Mouse (Mus musculus) limb, embryonic 14.5 days (tissue): ENCODE measurements around the gene Gemin4. TPM values are rescaled to one million over a fixed set of nuclear protein-coding genes. Genes with fewer than 3 reads are reported as not detected.

ENCODE experiments used
- ATAC-seq: fragments of 200-750 bp; cut with Nextera tagmentation; 2 replicates; pipeline ENCODE4 v1.8.0; 2017; ENCODE audit warnings: low read depth, moderate number of reproducible peaks, moderate TSS enrichment; ENCODE audit not compliant: low FRiP score
- DNase-seq: peaks from one replicate; pipeline ENCODE4 v3.0.0-alpha.2; 2015; ENCODE audit warnings: low spot score
- H3K27ac ChIP-seq: fragments of 300-500 bp; sonication (generic); replicated peaks from 2 replicates; pipeline ENCODE4 v1.5.1; 2014; ENCODE audit warnings: low read depth, mild to moderate bottlenecking, low read length, moderate library complexity, mixed read lengths
- H3K27me3 ChIP-seq: fragments of 300-500 bp; sonication (generic); 2 replicates; pipeline ENCODE4 v1.6.1; 2014; ENCODE audit warnings: low read length, mixed read lengths; ENCODE audit not compliant: control insufficient read depth, insufficient read depth
- H3K36me3 ChIP-seq: fragments of 300-500 bp; sonication (generic); 2 replicates; pipeline ENCODE4 v1.6.1; 2014; ENCODE audit warnings: mild to moderate bottlenecking, low read length, moderate library complexity, mixed read lengths; ENCODE audit not compliant: control insufficient read depth, insufficient read depth
- H3K4me1 ChIP-seq: fragments of 300-500 bp; sonication (generic); 2 replicates; pipeline ENCODE4 v1.6.1; 2014; ENCODE audit warnings: antibody characterized with exemption, low read length, mixed read lengths; ENCODE audit not compliant: control insufficient read depth, insufficient read depth
- H3K4me2 ChIP-seq: fragments of 300-500 bp; sonication (generic); replicated peaks from 2 replicates; pipeline ENCODE4 v1.6.1; 2014; ENCODE audit warnings: low read depth, mild to moderate bottlenecking, low read length, moderate library complexity; ENCODE audit not compliant: severe bottlenecking
- H3K4me3 ChIP-seq: fragments of 300-500 bp; sonication (generic); replicated peaks from 2 replicates; pipeline ENCODE4 v1.5.1; 2014; ENCODE audit warnings: low read length
- H3K9ac ChIP-seq: fragments of 300-500 bp; sonication (generic); 2 replicates; pipeline ENCODE4 v1.6.1; 2014; ENCODE audit warnings: mild to moderate bottlenecking, low read depth, low read length, moderate library complexity; ENCODE audit not compliant: severe bottlenecking
- H3K9me3 ChIP-seq: fragments of 300-500 bp; sonication (generic); 2 replicates; pipeline ENCODE4 v1.6.1; 2016; ENCODE audit warnings: low read length; ENCODE audit not compliant: control insufficient read depth
- POLR2A ChIP-seq: fragments of 200-500 bp; IDR thresholded peaks from 2 replicates; pipeline ENCODE4 v1.8.0; 2012; ENCODE audit warnings: inconsistent platforms, mild to moderate bottlenecking, moderate library complexity, borderline replicate concordance; ENCODE audit not compliant: insufficient read depth, insufficient read length; ENCODE audit errors: extremely low read depth
- WGBS: fragments of 180-500 bp; shearing (Covaris S2); extraction: QIAGEN DNeasy Blood & Tissue Kit; methylation state at CpG from one replicate; pipeline ENCODE4 v1.1.7; 2014; 5-methylcytosine and 5-hydroxymethylcytosine counted together
- polyA plus RNA-seq, 2 experiments: library from polyadenylated mRNA; depleted of rRNA in 1 of 2; stranded (reverse) in 1 of 2; unstranded in 1 of 2; fragments of >200 nt; fragmentation: Nextera tagmentation in 1 of 2; extraction: Ambion mirVana in 1 of 2; gene quantifications; 2 replicates each; pipeline versions ENCODE4 v1.2.1 to v1.2.3; 2012 to 2014

Gene Gemin4
- polyA plus RNA-seq, 2 experiments, result 14.8 to 32.6 TPM

GRCm38 (mm10) chr11:76206793-76207192, 10.7 kb downstream of the Gemin4 start:
- Histone ChIP-seq H3K36me3 (peaks cover 62% of the 10 kb centered on the region), H3K9ac (no peak overlapping the region), H3K4me3 (no peak overlapping the region), H3K4me2 (no peak overlapping the region), H3K27ac (no peak overlapping the region), H3K27me3 (no peaks in the 10 kb centered on the region), H3K4me1 (peaks cover 6% of the 10 kb centered on the region; the same call in 1 of the 2 replicates), H3K9me3 (no peaks in the 10 kb centered on the region)
- TF ChIP-seq POLR2A, result no peak
- 92% methylated on average over 5 of the region's 5 CpGs for WGBS
- ATAC-seq, result no peak
- no peak for DNase-seq

DNA sequence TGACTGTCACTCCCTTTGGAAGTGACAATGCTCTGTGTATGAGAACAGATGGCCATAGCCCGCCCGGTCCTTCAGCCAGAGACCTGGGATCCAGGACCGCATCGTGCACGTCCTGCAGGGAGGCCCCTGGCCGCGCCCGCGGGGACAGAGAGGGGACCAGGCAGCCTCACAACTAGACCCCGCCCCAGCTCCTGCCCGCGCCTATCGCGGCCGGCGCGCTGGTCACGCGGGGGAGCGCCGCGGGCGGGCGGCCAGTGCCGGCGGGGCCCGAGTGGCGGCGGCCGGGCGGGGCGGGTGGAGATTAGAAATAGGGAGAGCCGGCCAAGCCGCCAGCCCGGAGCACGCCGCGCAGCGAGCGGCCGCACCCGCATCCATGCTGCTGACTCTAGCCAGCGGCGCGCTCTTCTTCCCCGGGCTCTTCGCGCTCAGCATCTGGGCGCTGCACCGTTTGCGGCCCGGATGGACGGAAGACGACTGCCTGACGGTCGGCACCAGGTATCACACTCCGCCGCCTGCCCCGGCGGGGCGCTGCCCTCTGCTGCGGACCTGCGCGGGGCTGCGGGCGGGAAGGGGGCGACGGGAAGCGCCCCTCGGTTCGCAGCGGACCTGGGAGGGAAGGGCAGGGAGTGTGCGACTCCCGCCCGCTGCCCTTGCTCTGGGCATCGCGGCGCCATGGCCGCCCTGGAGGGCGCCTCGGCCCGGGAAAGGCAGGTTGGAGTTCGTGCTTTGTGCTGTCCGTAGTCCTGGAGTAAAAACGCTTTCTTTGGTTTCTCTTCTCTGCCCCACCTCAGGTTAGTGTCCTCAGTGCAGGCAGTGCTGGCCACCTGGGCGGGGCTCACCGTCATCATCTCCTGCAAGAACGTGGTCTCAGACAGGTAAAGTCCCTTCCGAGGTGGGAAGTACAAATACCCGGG, 15.4 kb downstream of the Gemin4 start:
- H3K9me3 ChIP-seq, result no peaks in the 10 kb centered on the region
- peaks cover 8% of the 10 kb centered on the region; the same call in 1 of the 2 replicates for H3K4me1 ChIP-seq
- H3K36me3 ChIP-seq, result peaks cover 26% of the 10 kb centered on the region
- DNase-seq, result peak; percentile 83
- no peaks in the 10 kb centered on the region for H3K27me3 ChIP-seq
- ATAC-seq, result peak; percentile 96
- peak overlapping the region; percentile 59; the same call in 1 of the 2 replicates for H3K27ac ChIP-seq
- H3K4me3 ChIP-seq, result peak overlapping the region; percentile 94
- peak overlapping the region; percentile 81 for H3K4me2 ChIP-seq
- under 1% methylated on average over 46 of the region's 90 CpGs for WGBS
- TF ChIP-seq POLR2A, result peak; percentile 63; the same call in 1 of the 2 replicates
- H3K9ac ChIP-seq, result peak overlapping the region; percentile 78

GRCm38 (mm10) chr11:76196977-76197469, 20.4 kb downstream of the Gemin4 start:
- Histone ChIP-seq H3K27ac (no peak overlapping the region), H3K27me3 (no peaks in the 10 kb centered on the region)
- no peak for TF ChIP-seq POLR2A

GRCm38 (mm10) chr11:76196275-76196976, 21.0 kb downstream of the Gemin4 start:
- no peak for TF ChIP-seq POLR2A
- no peak overlapping the region for H3K4me3 ChIP-seq
- H3K9me3 ChIP-seq, result no peaks in the 10 kb centered on the region
- no peaks in the 10 kb centered on the region for H3K36me3 ChIP-seq
- H3K4me2 ChIP-seq, result no peak overlapping the region
- no peaks in the 10 kb centered on the region for H3K27me3 ChIP-seq
- no peak overlapping the region for H3K9ac ChIP-seq
- no peak for ATAC-seq
- 0 out of 2 replicates have a peak, but pooled peaks cover 3% of the 10 kb centered on the region for H3K4me1 ChIP-seq
- no peak overlapping the region for H3K27ac ChIP-seq
- no peak for DNase-seq
- 56% methylated on average over 8 of the region's 8 CpGs for WGBS

More at GRCm38 (mm10) chr11:76196977-76197469, 20.4 kb downstream of the Gemin4 start:
- WGBS, result 64% methylated on average over 8 of the region's 8 CpGs
- H3K9ac ChIP-seq, result no peak overlapping the region
- no peak overlapping the region for H3K4me2 ChIP-seq
- H3K4me1 ChIP-seq, result 0 out of 2 replicates have a peak, but pooled peaks cover 3% of the 10 kb centered on the region
- no peaks in the 10 kb centered on the region for H3K36me3 ChIP-seq
- no peak for DNase-seq
- no peak overlapping the region for H3K4me3 ChIP-seq
- H3K9me3 ChIP-seq, result no peaks in the 10 kb centered on the region
- no peak for ATAC-seq

DNA sequence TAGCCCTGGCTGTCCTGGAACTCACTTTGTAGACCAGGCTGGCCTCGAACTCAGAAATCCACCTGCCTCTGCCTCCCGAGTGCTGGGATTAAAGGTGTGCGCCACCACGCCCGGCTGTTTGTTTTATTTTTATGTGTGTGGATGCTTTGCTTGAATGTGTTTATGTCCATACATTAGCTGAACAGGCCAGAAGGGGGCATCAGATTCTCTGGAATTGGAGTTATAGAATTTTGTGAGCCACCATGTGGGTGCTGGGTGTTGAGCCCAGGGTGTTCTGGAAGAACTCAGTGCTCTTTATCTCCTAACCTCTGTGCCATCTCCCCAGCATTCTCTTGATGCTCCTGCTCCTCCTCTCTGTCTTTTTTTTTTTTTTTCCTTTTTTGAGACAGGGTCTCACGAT, 30.6 kb downstream of the Gemin4 start:
- ATAC-seq (no peak), DNase-seq (no peak)
- H3K4me1 ChIP-seq, result no peaks in the 10 kb centered on the region
- H3K27ac ChIP-seq, result no peak overlapping the region
- no peaks in the 10 kb centered on the region for H3K36me3 ChIP-seq
- TF ChIP-seq POLR2A, result no peak
- H3K27me3 ChIP-seq, result no peaks in the 10 kb centered on the region
- H3K9ac ChIP-seq, result no peak overlapping the region
- no peaks in the 10 kb centered on the region for H3K9me3 ChIP-seq
- WGBS, result 86% methylated on average over 6 of the region's 6 CpGs
- H3K4me2 ChIP-seq, result no peak overlapping the region
- no peak overlapping the region for H3K4me3 ChIP-seq
